Mouse (Mus musculus): ENCODE data around the gene Sorcs1. TPM values are rescaled to one million over a fixed set of nuclear protein-coding genes. Genes with fewer than 3 reads are reported as not detected.
A peak's percentile ranks its signal among the peaks of the same experiment; 100 is the strongest.

Gene Sorcs1
- total and polyA plus RNA-seq, 3 experiments: 0.10 to 0.18 (median 0.14) TPM

GRCm38 (mm10) chr19:50398341-50398740 is 280.1 kb downstream of the Sorcs1 start:
- WGBS: 88% methylated on average over 2 of the region's 2 CpGs
- DNase-seq: no peak
- intact Hi-C loops (cut with DNase I): no loop called here
- H3K27me3 ChIP-seq (ENCODE audit: control insufficient read depth, insufficient read depth, low read length): no peaks in the 10 kb centered on the region
- H3K27ac ChIP-seq: no peak overlapping the region
- no peak overlapping the region for H3K4me3 ChIP-seq
- no peaks in the 10 kb centered on the region for H3K4me1 ChIP-seq (ENCODE audit: control insufficient read depth, insufficient read depth, low read length)
- H3K36me3 ChIP-seq (ENCODE audit: control insufficient read depth, insufficient read depth, low read length): no peaks in the 10 kb centered on the region
- H3K9ac ChIP-seq (ENCODE audit: low read depth, low read length): no peak overlapping the region
- no peaks in the 10 kb centered on the region for H3K79me2 ChIP-seq (replicated peaks; ENCODE audit: control insufficient read depth, insufficient read depth, low read length)
- TF ChIP-seq EP300 (IDR thresholded peaks at IDR 0.05; ENCODE audit: insufficient read depth, low read depth, low read length): no peak
- TF ChIP-seq CTCF (IDR thresholded peaks at IDR 0.05): no peak
- no peak for TF ChIP-seq POLR2A (IDR thresholded peaks at IDR 0.05; ENCODE audit: insufficient read depth, low read depth, low read length)

DNA sequence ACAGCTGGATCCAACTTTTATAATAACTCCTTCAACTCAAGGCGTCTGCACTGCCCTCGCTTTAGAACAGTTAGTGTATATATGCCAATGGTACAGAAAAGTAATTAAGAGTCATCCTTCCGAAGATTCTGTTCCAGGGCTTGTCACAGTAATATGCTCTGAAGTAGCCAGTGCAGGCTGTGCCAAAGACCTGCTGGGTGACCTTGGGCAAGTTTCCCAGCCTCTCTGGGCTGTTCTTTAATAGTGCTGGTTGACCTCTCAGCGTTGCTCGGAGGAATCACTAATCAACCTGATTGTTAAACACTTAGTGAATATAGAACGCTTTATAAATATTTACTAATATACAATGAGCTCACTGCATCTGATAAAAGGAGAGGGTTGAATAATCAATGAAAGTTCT is 282.7 kb downstream of the Sorcs1 start:
- Histone ChIP-seq H3K79me2 (replicated peaks; ENCODE audit: control insufficient read depth, insufficient read depth, low read length) (no peaks in the 10 kb centered on the region), H3K27me3 (ENCODE audit: control insufficient read depth, insufficient read depth, low read length) (no peaks in the 10 kb centered on the region), H3K27ac (no peak overlapping the region), H3K36me3 (ENCODE audit: control insufficient read depth, insufficient read depth, low read length) (no peaks in the 10 kb centered on the region), H3K4me3 (no peak overlapping the region), H3K4me1 (ENCODE audit: control insufficient read depth, insufficient read depth, low read length) (no peaks in the 10 kb centered on the region), H3K9ac (ENCODE audit: low read depth, low read length) (no peak overlapping the region)
- WGBS: 77% methylated on average over 6 of the region's 6 CpGs
- no peak for DNase-seq
- TF ChIP-seq EP300 (IDR thresholded peaks at IDR 0.05; ENCODE audit: insufficient read depth, low read depth, low read length) (no peak), POLR2A (IDR thresholded peaks at IDR 0.05; ENCODE audit: insufficient read depth, low read depth, low read length) (no peak), CTCF (IDR thresholded peaks at IDR 0.05) (no peak)
- intact Hi-C loops (cut with DNase I): no loop called here

GRCm38 (mm10) chr19:50394101-50394500 is 284.3 kb downstream of the Sorcs1 start:
- intact Hi-C loops (cut with DNase I): no loop called here
- 73% methylated on average over 5 of the region's 5 CpGs for WGBS
- Histone ChIP-seq H3K9ac (ENCODE audit: low read depth, low read length) (no peak overlapping the region), H3K27ac (no peak overlapping the region), H3K36me3 (ENCODE audit: control insufficient read depth, insufficient read depth, low read length) (no peaks in the 10 kb centered on the region), H3K4me3 (no peak overlapping the region), H3K4me1 (ENCODE audit: control insufficient read depth, insufficient read depth, low read length) (no peaks in the 10 kb centered on the region), H3K27me3 (ENCODE audit: control insufficient read depth, insufficient read depth, low read length) (no peaks in the 10 kb centered on the region), H3K79me2 (replicated peaks; ENCODE audit: control insufficient read depth, insufficient read depth, low read length) (no peaks in the 10 kb centered on the region)
- DNase-seq: no peak
- no peak for TF ChIP-seq EP300 (IDR thresholded peaks at IDR 0.05; ENCODE audit: insufficient read depth, low read depth, low read length)
- no peak for TF ChIP-seq POLR2A (IDR thresholded peaks at IDR 0.05; ENCODE audit: insufficient read depth, low read depth, low read length)
- TF ChIP-seq CTCF (IDR thresholded peaks at IDR 0.05): no peak

- Histone ChIP-seq H3K27me3 (ENCODE audit: control insufficient read depth, insufficient read depth, low read length) (no peaks in the 10 kb centered on the region), H3K9ac (ENCODE audit: low read depth, low read length) (no peak overlapping the region), H3K79me2 (replicated peaks; ENCODE audit: control insufficient read depth, insufficient read depth, low read length) (no peaks in the 10 kb centered on the region), H3K4me3 (no peak overlapping the region), H3K27ac (no peak overlapping the region), H3K36me3 (ENCODE audit: control insufficient read depth, insufficient read depth, low read length) (no peaks in the 10 kb centered on the region), H3K4me1 (ENCODE audit: control insufficient read depth, insufficient read depth, low read length) (no peaks in the 10 kb centered on the region)
- intact Hi-C loops (cut with DNase I): no loop called here
- DNase-seq: no peak
- WGBS: 71% methylated on average over 9 of the region's 9 CpGs
- TF ChIP-seq POLR2A (IDR thresholded peaks at IDR 0.05; ENCODE audit: insufficient read depth, low read depth, low read length) (no peak), CTCF (IDR thresholded peaks at IDR 0.05) (no peak), EP300 (IDR thresholded peaks at IDR 0.05; ENCODE audit: insufficient read depth, low read depth, low read length) (no peak)
Measured at GRCm38 (mm10) chr19:50389925-50390552, 288.4 kb downstream of the Sorcs1 start.

GRCm38 (mm10) chr19:50378901-50379300 is 299.5 kb downstream of the Sorcs1 start:
- Histone ChIP-seq H3K36me3 (ENCODE audit: control insufficient read depth, insufficient read depth, low read length) (no peaks in the 10 kb centered on the region), H3K79me2 (replicated peaks; ENCODE audit: control insufficient read depth, insufficient read depth, low read length) (no peaks in the 10 kb centered on the region), H3K4me3 (no peak overlapping the region), H3K27ac (no peak overlapping the region), H3K27me3 (ENCODE audit: control insufficient read depth, insufficient read depth, low read length) (no peaks in the 10 kb centered on the region), H3K4me1 (ENCODE audit: control insufficient read depth, insufficient read depth, low read length) (no peaks in the 10 kb centered on the region), H3K9ac (ENCODE audit: low read depth, low read length) (no peak overlapping the region)
- TF ChIP-seq POLR2A (IDR thresholded peaks at IDR 0.05; ENCODE audit: insufficient read depth, low read depth, low read length): no peak
- TF ChIP-seq EP300 (IDR thresholded peaks at IDR 0.05; ENCODE audit: insufficient read depth, low read depth, low read length): no peak
- no peak for TF ChIP-seq CTCF (IDR thresholded peaks at IDR 0.05)
- 87% methylated on average over 5 of the region's 5 CpGs for WGBS
- intact Hi-C loops (cut with DNase I): no loop called here
- DNase-seq: no peak

DNA sequence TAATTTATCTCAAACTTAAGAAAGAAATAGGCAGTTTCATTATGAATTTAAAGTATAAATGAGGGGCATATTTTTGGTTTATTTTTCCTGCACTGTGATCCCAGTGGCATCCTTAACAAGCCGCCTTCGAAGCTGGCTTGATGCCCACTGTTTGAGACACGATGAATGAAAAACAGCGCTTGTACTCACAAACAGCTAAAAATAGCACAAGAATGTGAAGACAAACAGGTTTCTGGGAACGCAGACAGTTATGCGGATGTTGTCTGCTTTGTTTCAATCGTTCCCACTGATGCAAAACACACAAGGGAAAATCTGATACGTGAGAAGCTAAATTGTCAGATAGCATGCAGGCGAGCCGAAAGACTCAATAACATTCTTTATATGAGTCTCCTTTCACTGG is 303.7 kb downstream of the Sorcs1 start:
- TF ChIP-seq CTCF (IDR thresholded peaks at IDR 0.05): no peak
- no peak for TF ChIP-seq EP300 (IDR thresholded peaks at IDR 0.05; ENCODE audit: insufficient read depth, low read depth, low read length)
- no peak for TF ChIP-seq POLR2A (IDR thresholded peaks at IDR 0.05; ENCODE audit: insufficient read depth, low read depth, low read length)
- Histone ChIP-seq H3K79me2 (replicated peaks; ENCODE audit: control insufficient read depth, insufficient read depth, low read length) (no peaks in the 10 kb centered on the region), H3K9ac (ENCODE audit: low read depth, low read length) (peak overlapping the region; percentile 51; the same call in 1 of the 2 replicates), H3K27ac (no peak overlapping the region), H3K4me3 (0 out of 2 replicates have a peak overlapping the region, but pooled peaks have one; percentile 10), H3K27me3 (ENCODE audit: control insufficient read depth, insufficient read depth, low read length) (no peaks in the 10 kb centered on the region), H3K36me3 (ENCODE audit: control insufficient read depth, insufficient read depth, low read length) (no peaks in the 10 kb centered on the region), H3K4me1 (ENCODE audit: control insufficient read depth, insufficient read depth, low read length) (no peaks in the 10 kb centered on the region)
- DNase-seq: peak in 1 of 2 experiments; percentile 12
- WGBS: 3% methylated on average over 10 of the region's 10 CpGs
- intact Hi-C loops (cut with DNase I): no loop called here
